Mouse (Mus musculus) megakaryocyte progenitor cell, adult 5-6 weeks (primary cell): ENCODE data around the gene Hist1h4h. TPM values are rescaled to one million over a fixed set of nuclear protein-coding genes. Genes with fewer than 3 reads are reported as not detected.
"Not testable (repeated sequence)": the region's sequence is repeated elsewhere in the genome, so short reads cannot be mapped to it uniquely, and the experiment has no call there.

Experiments
- ATAC-seq: replicated peaks from 2 replicates; pipeline ENCODE4 v1.8.0; 2016; ENCODE audit warnings: mild to moderate bottlenecking, moderate TSS enrichment, inconsistent platforms; ENCODE audit not compliant: poor library complexity
- total RNA-seq, 2 experiments: library from RNA; stranded (forward) in 1 of 2; stranded (reverse) in 1 of 2; fragments of 157-497, 149-512 nt in 1 of 2; fragments of 200-1000 nt in 1 of 2; gene quantifications; 2 replicates each; pipeline versions ENCODE4 v1.2.3 to v1.2.4; 2015 to 2017

The Hist1h4h gene
- total RNA-seq, 2 experiments from 2014 or later, result 61.0 to 1,026 TPM

- ATAC-seq, result no peak
Observed at GRCm38 (mm10) chr13:23551931-23552914, 21.4 kb downstream of the Hist1h4h start.

DNA sequence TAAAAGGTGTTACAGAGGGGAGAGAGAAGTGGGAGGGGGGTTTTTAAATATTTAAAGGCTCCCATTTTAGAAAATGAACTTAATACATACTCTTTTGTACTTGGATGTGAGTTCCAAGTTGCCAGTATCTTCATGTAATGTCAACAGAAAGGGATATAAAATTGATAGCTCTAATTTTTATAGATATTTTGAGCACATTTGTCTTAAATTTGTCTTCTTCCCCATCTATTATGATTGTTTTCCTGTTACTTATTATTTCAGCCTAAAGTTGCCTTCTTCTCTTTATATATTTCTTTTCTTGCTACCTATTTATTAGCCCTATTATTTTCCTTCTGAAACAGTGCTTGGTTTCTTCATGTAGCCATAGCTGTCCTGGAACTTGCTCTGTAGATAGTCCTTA is 22.1 kb downstream of the Hist1h4h start, which contains the start of gene Hist1h1d:
Gene Hist1h1d (plus strand): TSS at position 301 of the 400 bp plus-strand sequence.
- no peak for ATAC-seq

GRCm38 (mm10) chr13:23554393-23554792 is 23.5 kb downstream of the Hist1h4h start:
- no peak for ATAC-seq

DNA sequence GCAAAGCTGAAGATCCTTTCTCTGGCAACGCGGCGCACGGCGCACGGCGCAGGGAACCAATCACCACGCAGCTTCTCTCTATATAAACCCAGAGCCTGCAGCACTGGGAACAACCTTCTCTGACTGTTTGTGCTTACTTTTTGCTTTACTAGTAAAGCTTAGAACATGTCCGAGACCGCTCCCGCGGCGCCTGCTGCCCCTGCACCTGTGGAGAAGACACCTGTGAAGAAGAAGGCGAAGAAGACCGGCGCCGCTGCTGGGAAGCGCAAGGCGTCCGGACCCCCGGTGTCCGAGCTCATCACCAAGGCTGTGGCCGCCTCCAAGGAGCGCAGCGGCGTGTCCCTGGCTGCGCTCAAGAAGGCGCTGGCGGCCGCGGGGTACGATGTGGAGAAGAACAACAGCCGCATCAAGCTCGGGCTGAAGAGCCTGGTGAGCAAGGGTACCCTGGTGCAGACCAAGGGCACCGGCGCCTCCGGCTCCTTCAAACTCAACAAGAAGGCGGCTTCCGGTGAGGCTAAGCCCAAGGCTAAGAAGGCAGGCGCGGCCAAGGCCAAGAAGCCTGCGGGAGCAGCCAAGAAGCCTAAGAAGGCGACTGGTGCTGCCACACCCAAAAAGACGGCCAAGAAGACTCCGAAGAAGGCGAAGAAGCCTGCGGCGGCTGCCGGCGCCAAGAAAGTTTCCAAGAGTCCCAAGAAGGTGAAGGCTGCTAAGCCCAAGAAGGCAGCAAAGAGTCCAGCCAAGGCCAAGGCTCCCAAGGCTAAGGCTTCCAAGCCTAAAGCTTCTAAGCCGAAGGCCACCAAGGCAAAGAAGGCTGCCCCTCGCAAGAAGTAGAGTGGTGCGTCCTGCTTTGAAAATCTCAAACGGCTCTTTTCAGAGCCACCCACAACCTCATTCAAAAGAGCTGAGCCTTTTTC is 24.3 kb downstream of the Hist1h4h start:
- peak; percentile 57 for ATAC-seq

- peak; percentile 47 for ATAC-seq
Observed at GRCm38 (mm10) chr13:23555839-23556416, 25.1 kb downstream of the Hist1h4h start.

DNA sequence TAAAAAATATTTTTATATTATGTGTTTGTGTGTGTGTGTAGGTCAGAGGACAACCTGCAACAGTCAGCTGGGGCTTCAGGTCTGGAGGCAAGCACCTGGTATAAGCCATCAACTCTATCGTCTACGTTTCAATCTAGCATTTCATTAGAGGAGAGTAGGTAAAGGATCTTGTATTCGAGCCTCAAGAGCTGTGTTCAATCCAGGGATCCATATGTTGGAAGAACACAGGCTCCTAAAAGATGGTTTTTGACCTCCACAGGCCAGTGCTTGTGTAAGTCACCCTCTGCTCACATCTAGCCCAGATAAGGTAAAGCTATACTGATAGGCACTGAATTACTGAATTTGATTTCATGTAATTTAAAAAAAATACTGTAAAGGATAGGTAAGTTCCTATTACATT is 26.1 kb downstream of the Hist1h4h start:
- ATAC-seq, result no peak

DNA sequence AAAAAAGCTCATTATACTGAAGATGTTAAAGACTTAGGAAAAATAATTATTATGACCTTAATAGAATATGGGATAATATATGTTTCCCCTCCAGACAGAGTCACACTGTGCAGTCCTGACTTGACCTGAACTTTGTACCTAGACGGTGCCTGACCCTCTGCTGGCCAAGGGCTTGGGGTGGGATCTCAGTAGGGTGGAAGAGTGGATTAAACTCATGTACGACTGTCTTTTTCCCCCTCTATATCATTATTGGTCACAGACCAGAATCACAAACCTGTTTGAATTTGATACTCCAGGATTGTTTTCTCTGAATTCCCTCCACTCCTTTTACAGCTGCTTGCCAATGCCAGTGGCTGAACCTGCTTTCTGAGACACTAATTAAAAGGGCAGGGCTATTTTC is 29.8 kb downstream of the Hist1h4h start:
- ATAC-seq, result not testable (repeated sequence)

DNA sequence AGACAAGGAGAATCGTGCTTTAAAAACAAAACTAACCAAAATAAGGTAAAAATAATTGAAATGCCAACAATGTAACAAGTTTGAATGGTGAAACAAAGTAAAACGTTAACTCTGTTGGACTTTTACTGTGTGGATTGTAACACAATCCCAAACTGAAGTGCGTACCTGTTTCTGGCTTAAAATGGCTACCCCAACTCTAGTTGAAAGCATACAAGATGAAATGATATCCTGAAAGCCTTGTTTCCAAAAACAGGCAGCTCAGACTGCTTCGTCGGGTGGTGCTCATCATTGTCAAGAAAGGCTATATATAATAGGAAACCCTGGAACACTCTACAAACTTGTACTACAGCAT is 30.7 kb downstream of the Hist1h4h start:
- ATAC-seq, result not testable (repeated sequence)

DNA sequence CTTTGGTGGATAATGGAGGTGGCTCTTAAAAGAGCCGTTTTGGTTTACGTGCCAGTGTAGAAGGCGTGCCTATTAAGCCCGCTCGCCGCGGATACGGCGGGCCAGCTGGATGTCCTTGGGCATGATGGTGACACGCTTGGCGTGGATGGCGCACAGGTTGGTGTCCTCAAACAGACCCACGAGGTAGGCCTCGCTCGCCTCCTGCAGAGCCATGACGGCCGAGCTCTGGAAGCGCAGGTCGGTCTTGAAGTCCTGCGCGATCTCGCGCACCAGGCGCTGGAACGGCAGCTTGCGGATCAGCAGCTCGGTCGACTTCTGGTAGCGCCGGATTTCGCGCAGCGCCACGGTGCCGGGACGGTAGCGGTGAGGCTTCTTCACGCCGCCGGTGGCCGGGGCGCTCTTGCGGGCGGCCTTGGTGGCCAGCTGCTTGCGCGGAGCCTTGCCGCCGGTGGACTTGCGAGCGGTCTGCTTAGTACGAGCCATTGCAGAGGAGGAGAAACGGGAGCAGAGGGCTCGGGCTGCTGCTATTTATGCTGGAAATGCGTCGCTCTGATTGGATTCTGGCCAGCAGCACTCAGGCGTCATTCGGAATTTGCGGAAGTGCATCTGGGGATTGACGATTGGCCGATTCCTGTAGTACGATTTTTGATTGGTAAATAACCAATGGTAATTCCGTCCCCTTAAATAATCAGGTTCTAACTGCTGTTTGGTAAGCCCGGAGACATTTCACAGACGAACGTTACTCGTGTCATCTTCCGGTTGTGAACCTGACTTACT is 31.2 kb downstream of the Hist1h4h start, which contains the start of gene Hist1h3e:
Gene Hist1h3e (minus strand): TSS at position 487 of the 777 bp plus-strand sequence.
- peak; percentile 85 for ATAC-seq

GRCm38 (mm10) chr13:23562699-23563462 is 32.0 kb downstream of the Hist1h4h start:
- ATAC-seq, result peak; percentile 56

DNA sequence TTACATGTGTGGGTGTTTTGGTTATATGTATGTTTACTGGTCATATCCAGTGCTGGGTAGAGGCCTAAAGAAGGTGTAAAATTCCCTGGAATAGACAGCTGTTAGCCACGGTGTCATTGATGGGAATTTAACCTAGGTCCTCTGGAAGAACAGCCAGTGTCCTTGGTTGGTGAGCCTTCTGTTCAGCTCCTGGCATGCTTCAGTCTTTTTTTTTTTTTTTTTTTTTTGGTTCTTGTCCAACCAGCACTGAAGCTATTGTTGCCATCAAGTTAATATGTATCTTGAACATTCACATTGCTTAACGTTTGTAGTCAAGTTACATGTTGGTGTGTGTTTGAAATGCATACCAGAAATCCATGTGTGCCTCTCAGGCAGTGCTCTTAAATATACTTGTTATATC is 33.6 kb downstream of the Hist1h4h start:
- ATAC-seq, result no peak

- ATAC-seq, result not testable (repeated sequence)
Observed at GRCm38 (mm10) chr13:23570261-23571021, 39.6 kb downstream of the Hist1h4h start.

- peak; percentile 72 for ATAC-seq
Observed at GRCm38 (mm10) chr13:23571022-23571503, 40.2 kb downstream of the Hist1h4h start, which contains the start of the genes Hist1h2ae and Hist1h2bg. TSS of gene Hist1h2ae (minus strand) at chr13:23571220. TSS of gene Hist1h2bg (plus strand) at chr13:23571396.

DNA sequence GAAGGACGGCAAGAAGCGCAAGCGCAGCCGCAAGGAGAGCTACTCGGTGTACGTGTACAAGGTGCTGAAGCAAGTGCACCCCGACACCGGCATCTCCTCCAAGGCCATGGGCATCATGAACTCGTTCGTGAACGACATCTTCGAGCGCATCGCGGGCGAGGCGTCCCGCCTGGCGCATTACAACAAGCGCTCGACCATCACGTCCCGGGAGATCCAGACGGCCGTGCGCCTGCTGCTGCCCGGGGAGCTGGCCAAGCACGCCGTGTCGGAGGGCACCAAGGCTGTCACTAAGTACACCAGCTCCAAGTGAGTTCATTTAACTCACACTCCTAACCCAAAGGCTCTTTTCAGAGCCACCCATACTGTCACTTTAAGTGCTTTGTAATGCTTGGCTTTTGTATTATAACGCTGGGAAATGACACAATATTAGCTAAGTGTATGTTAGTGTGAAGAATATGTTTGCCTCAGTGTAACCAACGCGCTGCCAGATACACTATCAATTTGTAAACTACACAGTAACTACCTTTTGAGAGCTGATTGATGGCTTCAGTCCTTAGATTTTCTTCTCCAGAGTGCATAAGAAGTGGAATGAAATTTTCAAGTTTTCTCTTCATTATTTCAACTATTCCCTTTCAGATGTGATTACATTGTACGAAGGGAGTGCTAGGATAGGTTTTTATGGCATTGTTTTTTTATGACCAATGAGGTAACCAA is 40.8 kb downstream of the Hist1h4h start:
- ATAC-seq, result peak; percentile 23

GRCm38 (mm10) chr13:23572218-23573033 is 41.6 kb downstream of the Hist1h4h start:
- no peak for ATAC-seq

- ATAC-seq, result not testable (repeated sequence)
Observed at GRCm38 (mm10) chr13:23573034-23573897, 42.4 kb downstream of the Hist1h4h start.
